Mouse (Mus musculus): ENCODE measurements around the gene Parp16. TPM values are rescaled to one million over a fixed set of nuclear protein-coding genes. Genes with fewer than 3 reads are reported as not detected.

The Parp16 gene
- polyA plus RNA-seq, 1 experiment from 2014 or later = 5.4 TPM

DNA sequence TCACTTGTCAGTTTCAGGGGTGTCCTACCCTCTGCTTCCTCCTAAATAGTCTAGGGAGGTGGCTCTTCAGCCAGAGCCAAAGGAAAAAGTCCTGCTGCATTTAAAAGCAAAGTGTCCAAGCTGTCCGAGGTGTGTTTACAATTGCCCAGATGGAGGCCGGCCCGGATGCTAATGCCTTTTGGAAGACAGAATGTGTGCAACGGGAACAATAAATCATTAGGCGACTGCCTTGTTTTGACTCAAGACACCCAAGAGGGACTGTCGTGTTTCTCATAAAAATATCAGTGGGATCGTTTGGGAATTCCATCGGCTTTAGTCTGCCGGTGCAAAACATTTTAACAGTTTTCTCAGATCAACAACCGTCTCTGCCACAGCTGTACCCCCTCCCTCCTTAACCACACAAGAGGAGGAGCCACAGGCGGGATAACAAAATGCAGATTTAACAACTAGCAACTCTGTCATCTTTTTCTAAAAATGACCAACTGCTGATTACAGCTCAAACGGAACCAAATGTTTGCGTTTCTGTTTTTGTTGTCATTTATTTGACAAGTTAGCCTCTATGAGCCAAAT lies 43.1 kb downstream of the Parp16 start:
- Histone ChIP-seq H3K9me3 (ENCODE audit: control insufficient read depth, low read length) (no peaks in the 10 kb centered on the region), H3K36me3 (ENCODE audit: control insufficient read depth, insufficient read depth, low read length) (no peaks in the 10 kb centered on the region), H3K4me3 (ENCODE audit: low read depth, low read length) (no peak overlapping the region), H3K4me2 (ENCODE audit: low read depth, low read length, severe bottlenecking) (no peak overlapping the region), H3K4me1 (replicated peaks; ENCODE audit: control insufficient read depth, insufficient read depth, low read length) (no peaks in the 10 kb centered on the region), H3K9ac (ENCODE audit: low read length) (no peak overlapping the region), H3K27me3 (ENCODE audit: control insufficient read depth, insufficient read depth, low read length) (no peaks in the 10 kb centered on the region), H3K27ac (ENCODE audit: low read depth, low read length) (no peak overlapping the region)
- WGBS = 84% methylated on average over 13 of the region's 13 CpGs
- ATAC-seq (replicated peaks; ENCODE audit: low FRiP score) (no peak), DNase-seq (ENCODE audit: low spot score) (no peak)

DNA sequence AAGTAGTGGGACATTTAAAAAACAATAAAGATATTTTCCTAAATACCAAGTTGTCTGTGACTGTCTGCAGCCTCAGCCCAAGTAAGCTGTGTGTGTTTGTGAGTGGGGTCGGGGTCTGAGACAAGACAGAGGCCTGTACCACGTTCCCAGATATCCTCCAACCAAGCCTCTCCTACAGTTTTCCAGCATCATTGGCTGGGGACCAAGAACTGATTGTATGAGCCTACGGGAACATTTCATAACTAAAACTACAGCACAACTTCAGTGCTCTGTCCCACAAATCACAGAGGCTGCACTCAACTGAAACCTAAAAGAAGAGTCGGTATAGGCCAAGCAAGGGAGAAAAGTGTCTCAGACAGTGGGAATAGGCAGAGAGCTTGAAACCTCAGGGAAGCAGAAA lies 44.0 kb downstream of the Parp16 start:
- 92% methylated on average over 4 of the region's 4 CpGs for WGBS
- Histone ChIP-seq H3K27me3 (ENCODE audit: control insufficient read depth, insufficient read depth, low read length) (no peaks in the 10 kb centered on the region), H3K4me3 (ENCODE audit: low read depth, low read length) (no peak overlapping the region), H3K4me1 (replicated peaks; ENCODE audit: control insufficient read depth, insufficient read depth, low read length) (no peaks in the 10 kb centered on the region), H3K9me3 (ENCODE audit: control insufficient read depth, low read length) (no peaks in the 10 kb centered on the region), H3K4me2 (ENCODE audit: low read depth, low read length, severe bottlenecking) (no peak overlapping the region), H3K36me3 (ENCODE audit: control insufficient read depth, insufficient read depth, low read length) (no peaks in the 10 kb centered on the region), H3K9ac (ENCODE audit: low read length) (no peak overlapping the region), H3K27ac (ENCODE audit: low read depth, low read length) (no peak overlapping the region)
- ATAC-seq (replicated peaks; ENCODE audit: low FRiP score) (no peak), DNase-seq (ENCODE audit: low spot score) (no peak)

DNA sequence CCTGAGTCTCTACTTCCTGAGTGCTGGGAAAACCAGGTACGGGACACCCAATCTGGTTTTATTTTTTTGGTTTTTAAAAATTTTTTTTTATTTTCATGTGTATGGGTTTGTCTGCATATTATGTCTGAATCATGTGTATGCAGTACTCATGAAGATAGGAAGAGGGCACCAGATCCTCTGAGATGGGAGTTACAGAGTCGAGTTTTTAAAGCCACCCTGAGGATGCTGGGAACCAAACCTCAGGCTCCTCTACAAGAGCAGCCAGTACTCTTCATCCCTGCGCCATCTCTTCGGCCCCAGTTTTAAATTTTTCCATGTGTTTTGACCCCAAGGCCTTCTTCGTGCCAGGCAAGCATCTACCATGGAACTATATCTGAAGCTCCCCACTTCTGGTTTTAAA lies 44.6 kb downstream of the Parp16 start:
- H3K36me3 ChIP-seq (ENCODE audit: control insufficient read depth, insufficient read depth, low read length) = no peaks in the 10 kb centered on the region
- no peak for ATAC-seq (replicated peaks; ENCODE audit: low FRiP score)
- no peaks in the 10 kb centered on the region for H3K4me1 ChIP-seq (replicated peaks; ENCODE audit: control insufficient read depth, insufficient read depth, low read length)
- H3K27me3 ChIP-seq (ENCODE audit: control insufficient read depth, insufficient read depth, low read length) = no peaks in the 10 kb centered on the region
- no peaks in the 10 kb centered on the region for H3K9me3 ChIP-seq (ENCODE audit: control insufficient read depth, low read length)
- no peak overlapping the region for H3K27ac ChIP-seq (ENCODE audit: low read depth, low read length)
- no peak overlapping the region for H3K4me3 ChIP-seq (ENCODE audit: low read depth, low read length)
- H3K4me2 ChIP-seq (ENCODE audit: low read depth, low read length, severe bottlenecking) = no peak overlapping the region
- 90% methylated on average over 5 of the region's 5 CpGs for WGBS
- no peak for DNase-seq (ENCODE audit: low spot score)
- H3K9ac ChIP-seq (ENCODE audit: low read length) = no peak overlapping the region

DNA sequence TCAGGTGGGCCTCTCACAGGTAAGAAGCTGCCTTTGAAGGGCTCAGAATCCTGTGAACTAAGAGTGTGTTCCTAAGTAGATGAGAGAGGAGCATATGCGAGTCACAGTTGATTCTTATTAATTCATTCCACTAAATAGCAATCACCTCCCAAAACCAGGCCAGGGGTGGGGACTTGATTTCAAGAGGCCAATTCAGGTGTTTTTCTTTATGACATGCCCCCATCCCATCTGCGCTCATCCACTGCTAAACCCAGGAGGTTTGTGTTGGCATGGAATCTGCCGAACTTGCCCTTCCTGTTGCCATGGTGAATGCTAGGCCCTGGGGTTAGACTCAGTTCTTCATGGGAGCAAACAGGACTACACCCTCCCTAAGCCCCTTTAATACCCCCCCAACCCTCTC lies 45.4 kb downstream of the Parp16 start:
- H3K4me3 ChIP-seq (ENCODE audit: low read depth, low read length) = no peak overlapping the region
- no peak overlapping the region for H3K9ac ChIP-seq (ENCODE audit: low read length)
- WGBS = 85% methylated on average over 3 of the region's 3 CpGs
- no peaks in the 10 kb centered on the region for H3K4me1 ChIP-seq (replicated peaks; ENCODE audit: control insufficient read depth, insufficient read depth, low read length)
- H3K9me3 ChIP-seq (ENCODE audit: control insufficient read depth, low read length) = no peaks in the 10 kb centered on the region
- ATAC-seq (replicated peaks; ENCODE audit: low FRiP score) (no peak), DNase-seq (ENCODE audit: low spot score) (no peak)
- no peak overlapping the region for H3K27ac ChIP-seq (ENCODE audit: low read depth, low read length)
- no peak overlapping the region for H3K4me2 ChIP-seq (ENCODE audit: low read depth, low read length, severe bottlenecking)
- no peaks in the 10 kb centered on the region for H3K36me3 ChIP-seq (ENCODE audit: control insufficient read depth, insufficient read depth, low read length)
- no peaks in the 10 kb centered on the region for H3K27me3 ChIP-seq (ENCODE audit: control insufficient read depth, insufficient read depth, low read length)

DNA sequence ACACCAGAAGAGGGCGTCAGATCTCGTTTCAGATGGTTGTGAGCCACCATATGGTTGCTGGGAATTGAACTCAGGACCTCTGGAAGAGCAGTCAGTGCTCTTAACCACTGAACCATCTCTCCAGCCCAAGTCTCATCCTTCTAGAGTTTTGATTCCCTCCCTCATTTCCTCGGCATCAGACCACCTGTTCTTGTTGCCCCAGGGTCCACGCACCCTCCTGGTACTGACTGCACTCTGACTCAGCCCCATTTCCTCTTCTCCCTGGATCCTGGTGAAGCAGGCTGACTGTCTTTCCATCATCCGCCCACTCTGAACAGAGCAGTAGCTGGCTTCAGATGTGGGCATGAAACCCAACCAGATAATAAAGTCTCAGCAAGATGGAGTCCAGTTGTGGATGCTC lies 46.8 kb downstream of the Parp16 start:
- ATAC-seq (replicated peaks; ENCODE audit: low FRiP score) (no peak), DNase-seq (ENCODE audit: low spot score) (no peak)
- Histone ChIP-seq H3K9me3 (ENCODE audit: control insufficient read depth, low read length) (no peaks in the 10 kb centered on the region), H3K9ac (ENCODE audit: low read length) (no peak overlapping the region), H3K36me3 (ENCODE audit: control insufficient read depth, insufficient read depth, low read length) (no peaks in the 10 kb centered on the region), H3K4me3 (ENCODE audit: low read depth, low read length) (no peak overlapping the region), H3K4me2 (ENCODE audit: low read depth, low read length, severe bottlenecking) (no peak overlapping the region), H3K27me3 (ENCODE audit: control insufficient read depth, insufficient read depth, low read length) (no peaks in the 10 kb centered on the region), H3K4me1 (replicated peaks; ENCODE audit: control insufficient read depth, insufficient read depth, low read length) (no peaks in the 10 kb centered on the region), H3K27ac (ENCODE audit: low read depth, low read length) (no peak overlapping the region)
- 68% methylated on average over 5 of the region's 5 CpGs for WGBS

DNA sequence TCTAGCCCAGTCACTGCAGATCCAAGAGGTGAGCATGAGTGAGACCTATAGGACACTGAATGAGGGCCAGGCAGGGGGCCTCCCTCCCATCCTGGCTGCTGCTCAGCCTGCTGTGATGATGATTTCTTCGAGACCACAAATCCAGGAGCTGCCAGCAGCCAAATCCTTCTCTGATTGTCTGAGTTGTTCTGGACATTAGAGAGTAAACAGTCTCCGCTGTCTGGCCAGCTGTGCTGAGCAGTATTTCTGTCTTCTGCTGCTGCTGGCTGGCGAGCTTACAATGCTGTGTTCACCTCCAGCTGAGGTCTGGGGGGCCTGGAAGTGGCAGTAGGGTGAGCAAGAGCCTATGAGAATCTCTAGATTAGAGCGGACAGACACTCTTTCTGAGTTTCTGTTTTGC lies 48.1 kb downstream of the Parp16 start:
- Histone ChIP-seq H3K9ac (ENCODE audit: low read length) (no peak overlapping the region), H3K27ac (ENCODE audit: low read depth, low read length) (no peak overlapping the region), H3K4me2 (ENCODE audit: low read depth, low read length, severe bottlenecking) (no peak overlapping the region), H3K9me3 (ENCODE audit: control insufficient read depth, low read length) (no peaks in the 10 kb centered on the region), H3K4me3 (ENCODE audit: low read depth, low read length) (no peak overlapping the region), H3K27me3 (ENCODE audit: control insufficient read depth, insufficient read depth, low read length) (no peaks in the 10 kb centered on the region), H3K36me3 (ENCODE audit: control insufficient read depth, insufficient read depth, low read length) (no peaks in the 10 kb centered on the region), H3K4me1 (replicated peaks; ENCODE audit: control insufficient read depth, insufficient read depth, low read length) (no peaks in the 10 kb centered on the region)
- DNase-seq (ENCODE audit: low spot score) = no peak
- ATAC-seq (replicated peaks; ENCODE audit: low FRiP score) = no peak
- WGBS = 45% methylated on average over 4 of the region's 4 CpGs

DNA sequence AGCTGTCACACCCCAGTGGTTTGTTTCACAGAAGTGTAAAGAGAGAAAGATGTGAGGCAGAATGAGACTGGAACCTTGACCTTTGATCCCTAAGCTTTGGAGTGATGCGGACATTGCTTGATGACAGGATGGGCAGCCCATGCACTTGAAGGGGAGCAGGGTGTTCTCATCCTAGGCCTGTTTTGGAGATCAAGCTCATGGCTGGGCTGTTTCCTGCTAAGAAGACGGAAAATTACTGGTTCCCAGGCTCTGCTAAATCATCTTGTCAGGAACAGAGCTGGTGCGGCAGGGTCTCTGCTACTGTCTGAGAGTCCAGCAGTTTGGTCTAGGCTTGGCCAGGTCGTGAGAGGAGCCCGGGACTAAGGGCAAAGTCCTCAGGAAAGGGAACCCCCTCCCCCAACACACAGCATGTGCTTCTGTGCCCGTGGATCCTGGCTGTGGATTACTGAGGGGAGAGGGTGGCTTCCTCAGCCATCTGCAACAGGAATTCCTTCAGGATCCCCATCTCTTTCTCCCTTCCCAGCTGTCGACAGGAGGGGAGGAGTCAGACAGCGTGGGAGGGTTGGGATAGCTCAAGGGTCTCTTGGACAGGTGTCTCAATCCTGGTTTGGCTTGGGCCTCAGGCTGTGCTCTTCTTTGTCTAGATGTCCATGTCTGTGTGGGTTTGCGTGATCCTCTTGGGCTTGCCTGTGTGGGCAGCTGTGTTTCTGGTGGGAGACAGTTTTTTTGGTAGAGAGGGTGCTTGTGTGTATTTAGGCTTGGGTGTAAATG lies 49.1 kb downstream of the Parp16 start:
- DNase-seq (ENCODE audit: low spot score) (no peak), ATAC-seq (replicated peaks; ENCODE audit: low FRiP score) (no peak)
- no peaks in the 10 kb centered on the region for H3K4me1 ChIP-seq (replicated peaks; ENCODE audit: control insufficient read depth, insufficient read depth, low read length)
- no peaks in the 10 kb centered on the region for H3K27me3 ChIP-seq (ENCODE audit: control insufficient read depth, insufficient read depth, low read length)
- 67% methylated on average over 9 of the region's 9 CpGs for WGBS
- no peak overlapping the region for H3K4me3 ChIP-seq (ENCODE audit: low read depth, low read length)
- no peak overlapping the region for H3K4me2 ChIP-seq (ENCODE audit: low read depth, low read length, severe bottlenecking)
- H3K9me3 ChIP-seq (ENCODE audit: control insufficient read depth, low read length) = no peaks in the 10 kb centered on the region
- H3K36me3 ChIP-seq (ENCODE audit: control insufficient read depth, insufficient read depth, low read length) = no peaks in the 10 kb centered on the region
- H3K27ac ChIP-seq (ENCODE audit: low read depth, low read length) = no peak overlapping the region
- no peak overlapping the region for H3K9ac ChIP-seq (ENCODE audit: low read length)

DNA sequence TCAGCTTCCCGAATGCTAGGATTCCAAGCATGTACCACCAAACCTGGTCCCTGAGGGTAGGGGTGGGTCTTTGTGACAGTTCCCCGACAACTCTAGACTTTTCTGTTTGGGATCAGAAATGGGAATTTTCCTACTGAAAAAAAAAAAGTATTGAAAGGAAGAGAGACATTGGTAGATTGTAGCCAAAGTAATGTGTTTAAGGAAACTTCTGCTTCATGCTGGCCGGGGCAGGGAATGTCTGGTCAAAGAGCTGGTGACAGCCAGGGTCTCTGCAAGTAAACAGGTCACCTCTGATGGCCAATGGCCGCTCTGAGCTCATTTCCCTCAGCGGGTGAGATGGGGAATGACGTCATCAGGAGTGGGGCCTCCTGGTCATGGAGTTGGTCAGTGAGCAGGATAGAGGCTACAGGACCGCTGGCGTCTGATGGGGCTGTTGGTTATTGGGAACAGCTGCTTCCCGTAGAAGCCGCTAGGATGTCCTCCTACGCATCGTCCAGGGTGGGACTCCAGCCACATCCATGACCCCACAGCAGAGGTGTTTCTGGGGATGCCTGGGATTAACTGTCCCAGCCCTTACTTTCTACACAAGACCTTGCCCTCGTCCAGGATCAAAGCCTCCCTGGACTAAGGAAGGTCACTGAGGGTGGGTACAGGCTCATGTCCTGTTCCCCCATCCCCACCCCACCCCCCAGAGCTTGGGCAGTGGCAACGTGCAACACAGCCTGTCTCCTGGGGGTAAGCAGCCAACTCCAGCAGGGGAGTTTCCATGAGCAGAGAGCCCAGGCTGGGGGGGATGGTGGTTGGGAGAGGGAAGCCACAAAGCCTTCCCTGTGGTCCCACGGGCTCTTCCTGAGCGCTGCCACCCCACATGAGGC lies 52.6 kb downstream of the Parp16 start:
- Histone ChIP-seq H3K9ac (ENCODE audit: low read length) (no peak overlapping the region), H3K36me3 (ENCODE audit: control insufficient read depth, insufficient read depth, low read length) (no peaks in the 10 kb centered on the region), H3K4me2 (ENCODE audit: low read depth, low read length, severe bottlenecking) (no peak overlapping the region), H3K9me3 (ENCODE audit: control insufficient read depth, low read length) (no peaks in the 10 kb centered on the region), H3K27me3 (ENCODE audit: control insufficient read depth, insufficient read depth, low read length) (no peaks in the 10 kb centered on the region), H3K4me3 (ENCODE audit: low read depth, low read length) (no peak overlapping the region), H3K4me1 (replicated peaks; ENCODE audit: control insufficient read depth, insufficient read depth, low read length) (no peaks in the 10 kb centered on the region), H3K27ac (ENCODE audit: low read depth, low read length) (no peak overlapping the region)
- ATAC-seq (replicated peaks; ENCODE audit: low FRiP score) = no peak
- no peak for DNase-seq (ENCODE audit: low spot score)
- 81% methylated on average over 16 of the region's 16 CpGs for WGBS
